Mouse (Mus musculus) cerebellum, adult 2 months (tissue): ENCODE data around the gene Car10.

Experiments used
- CTCF ChIP-seq: fragments of 200-500 bp; IDR thresholded peaks from 2 replicates; pipeline ENCODE4 v1.5.1; 2011; ENCODE audit warnings: low read depth, mild to moderate bottlenecking, control low read depth, low read length, moderate library complexity, borderline replicate concordance; ENCODE audit not compliant: insufficient read depth
- POLR2A ChIP-seq: fragments of 200-500 bp; IDR thresholded peaks from 2 replicates; pipeline ENCODE4 v1.6.1; 2011; ENCODE audit warnings: low read length, control low read depth, borderline replicate concordance; ENCODE audit not compliant: insufficient read depth

DNA sequence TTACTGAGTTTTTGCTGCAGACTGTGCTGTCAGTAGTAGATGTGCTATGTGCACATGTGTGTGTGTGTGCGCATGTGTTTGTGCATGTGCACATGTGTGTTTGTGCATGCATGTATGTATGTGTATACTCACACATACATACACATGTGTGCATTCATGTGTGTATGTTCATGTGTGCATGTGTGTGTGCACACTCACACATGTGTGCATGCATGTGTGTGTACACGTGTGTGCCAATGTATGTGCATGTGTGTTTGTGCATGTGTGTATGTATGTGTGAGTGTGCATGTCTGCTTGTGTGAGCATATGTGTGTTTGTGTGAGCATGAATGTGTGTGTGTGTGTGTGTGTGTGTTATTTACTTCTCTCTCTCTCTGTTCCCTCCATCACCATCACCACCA is 298.5 kb downstream of the Car10 start:
- no peak for TF ChIP-seq CTCF
- no peak for TF ChIP-seq POLR2A
